Mouse (Mus musculus) neural tube, embryonic 14.5 days (tissue): Measurements from ENCODE around the gene Hist1h2af. TPM values are rescaled to one million over a fixed set of nuclear protein-coding genes. Genes with fewer than 3 reads are reported as not detected.
"Not testable (repeated sequence)": the region's sequence is repeated elsewhere in the genome, so short reads cannot be mapped to it uniquely, and the experiment has no call there.

Source experiments
- ATAC-seq: fragments of 200-750 bp; cut with Nextera tagmentation; 2 replicates; pipeline ENCODE4 v1.8.0; 2017; ENCODE audit warnings: low read depth, mild to moderate bottlenecking, moderate TSS enrichment, moderate library complexity
- H3K27ac ChIP-seq: fragments of 300-500 bp; sonication (generic); 2 replicates; pipeline ENCODE4 v1.5.1; 2014; ENCODE audit warnings: low read depth, mild to moderate bottlenecking, control low read depth, low read length, moderate library complexity, mixed read lengths
- H3K27me3 ChIP-seq: fragments of 300-500 bp; sonication (generic); 2 replicates; pipeline ENCODE4 v1.6.1; 2014; ENCODE audit warnings: low read length; ENCODE audit not compliant: control insufficient read depth, insufficient read depth
- H3K36me3 ChIP-seq: fragments of 300-500 bp; sonication (generic); 2 replicates; pipeline ENCODE4 v1.6.1; 2014; ENCODE audit warnings: low read length, mixed read lengths; ENCODE audit not compliant: control insufficient read depth, insufficient read depth
- H3K4me1 ChIP-seq: fragments of 300-500 bp; sonication (generic); 2 replicates; pipeline ENCODE4 v1.6.1; 2014; ENCODE audit warnings: low read length; ENCODE audit not compliant: control insufficient read depth, insufficient read depth
- H3K4me2 ChIP-seq: fragments of 300-500 bp; sonication (generic); 2 replicates; pipeline ENCODE4 v1.6.1; 2014; ENCODE audit warnings: mild to moderate bottlenecking, low read depth, low read length, control low read depth
- H3K4me3 ChIP-seq: fragments of 300-500 bp; sonication (generic); 2 replicates; pipeline ENCODE4 v1.5.1; 2014; ENCODE audit warnings: low read depth, low read length, control low read depth, mixed read lengths
- H3K9ac ChIP-seq: fragments of 300-500 bp; sonication (generic); replicated peaks from 2 replicates; pipeline ENCODE4 v1.6.1; 2014; ENCODE audit warnings: low read depth, mild to moderate bottlenecking, control low read depth, low read length, mixed read lengths
- H3K9me3 ChIP-seq: fragments of 300-500 bp; sonication (generic); 2 replicates; pipeline ENCODE4 v1.6.1; 2016; ENCODE audit warnings: low read length; ENCODE audit not compliant: control insufficient read depth
- WGBS: fragments of 180-500 bp; shearing (Covaris S2); extraction: QIAGEN DNeasy Blood & Tissue Kit; methylation state at CpG from one replicate; pipeline ENCODE4 v1.1.7; 2014; 5-methylcytosine and 5-hydroxymethylcytosine counted together
- polyA plus RNA-seq: library from polyadenylated mRNA; unstranded; fragments of >200 nt; fragmentation: Nextera tagmentation; extraction: Ambion mirVana; gene quantifications from 2 replicates; pipeline ENCODE4 v1.2.1, GENCODE M21; 2014

Hist1h2af gene
- polyA plus RNA-seq, 1 experiment from 2014 or later = not detected

DNA sequence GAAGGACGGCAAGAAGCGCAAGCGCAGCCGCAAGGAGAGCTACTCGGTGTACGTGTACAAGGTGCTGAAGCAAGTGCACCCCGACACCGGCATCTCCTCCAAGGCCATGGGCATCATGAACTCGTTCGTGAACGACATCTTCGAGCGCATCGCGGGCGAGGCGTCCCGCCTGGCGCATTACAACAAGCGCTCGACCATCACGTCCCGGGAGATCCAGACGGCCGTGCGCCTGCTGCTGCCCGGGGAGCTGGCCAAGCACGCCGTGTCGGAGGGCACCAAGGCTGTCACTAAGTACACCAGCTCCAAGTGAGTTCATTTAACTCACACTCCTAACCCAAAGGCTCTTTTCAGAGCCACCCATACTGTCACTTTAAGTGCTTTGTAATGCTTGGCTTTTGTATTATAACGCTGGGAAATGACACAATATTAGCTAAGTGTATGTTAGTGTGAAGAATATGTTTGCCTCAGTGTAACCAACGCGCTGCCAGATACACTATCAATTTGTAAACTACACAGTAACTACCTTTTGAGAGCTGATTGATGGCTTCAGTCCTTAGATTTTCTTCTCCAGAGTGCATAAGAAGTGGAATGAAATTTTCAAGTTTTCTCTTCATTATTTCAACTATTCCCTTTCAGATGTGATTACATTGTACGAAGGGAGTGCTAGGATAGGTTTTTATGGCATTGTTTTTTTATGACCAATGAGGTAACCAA lies 38.0 kb downstream of the Hist1h2af start:
- H3K4me2 ChIP-seq = peak overlapping the region; percentile 73
- H3K9me3 ChIP-seq, H3K36me3 ChIP-seq, ATAC-seq, H3K27me3 ChIP-seq: not testable (repeated sequence)
- peak overlapping the region; percentile 47 for H3K4me3 ChIP-seq
- under 1% methylated on average over 10 of the region's 34 CpGs for WGBS
- H3K4me1 ChIP-seq = peaks cover 32% of the 10 kb centered on the region
- H3K27ac ChIP-seq = peak overlapping the region; percentile 90
- peak overlapping the region; percentile 51 for H3K9ac ChIP-seq

GRCm38 (mm10) chr13:23572218-23573033 lies 38.7 kb downstream of the Hist1h2af start:
- no peak overlapping the region for H3K27ac ChIP-seq

DNA sequence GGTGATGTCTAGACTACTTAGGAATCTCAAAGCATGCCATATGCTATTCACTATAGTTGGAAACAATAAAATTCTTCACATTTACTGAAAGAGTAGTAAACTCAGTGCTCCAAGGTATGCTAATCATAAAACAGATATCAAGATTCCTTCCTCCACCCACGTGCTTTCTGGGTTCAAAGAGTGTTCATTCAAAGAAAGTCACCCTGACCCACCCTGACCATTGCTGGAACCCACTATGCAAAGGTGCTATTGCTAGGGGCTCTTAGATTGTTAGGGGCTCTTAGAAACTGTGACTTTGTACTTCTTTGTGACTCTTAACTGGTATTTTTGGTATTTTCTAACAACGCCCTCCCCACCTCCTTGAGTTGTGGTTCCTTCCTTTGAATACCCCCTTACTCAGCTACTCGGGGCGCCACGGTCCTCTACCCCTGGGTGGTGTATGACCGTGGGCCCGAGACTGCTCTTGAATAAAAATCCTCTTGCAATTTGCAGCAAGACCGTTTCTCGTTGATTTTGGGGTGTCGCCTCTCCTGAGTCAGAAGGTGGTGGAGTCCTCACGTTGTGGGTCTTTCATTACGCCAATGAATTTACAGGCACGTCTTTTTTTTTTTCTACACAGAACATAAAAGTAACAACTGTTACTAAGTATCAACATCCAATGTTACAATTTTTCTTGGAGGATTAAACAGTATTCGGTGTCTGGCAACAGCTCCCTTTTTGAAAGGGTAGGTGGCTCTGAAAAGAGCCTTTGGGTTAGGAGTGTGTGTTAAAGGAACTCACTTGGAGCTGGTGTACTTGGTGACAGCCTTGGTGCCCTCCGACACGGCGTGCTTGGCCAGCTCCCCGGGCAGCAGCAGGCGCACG lies 39.6 kb downstream of the Hist1h2af start:
- H3K36me3 ChIP-seq, H3K27me3 ChIP-seq, ATAC-seq, H3K9me3 ChIP-seq: not testable (repeated sequence)
- peak overlapping the region; percentile 2; the same call in 1 of the 2 replicates for H3K27ac ChIP-seq
- 0 out of 2 replicates have a peak overlapping the region, but pooled peaks have one; percentile 12 for H3K9ac ChIP-seq
- H3K4me3 ChIP-seq = peak overlapping the region; percentile 23
- H3K4me2 ChIP-seq = peak overlapping the region; percentile 73
- H3K4me1 ChIP-seq = peaks cover 38% of the 10 kb centered on the region
- WGBS = 9% methylated on average over 18 of the region's 20 CpGs

More at GRCm38 (mm10) chr13:23572218-23573033, 38.7 kb downstream of the Hist1h2af start:
- peaks cover 38% of the 10 kb centered on the region for H3K4me1 ChIP-seq
- ATAC-seq = no peak
- no peaks in the 10 kb centered on the region for H3K36me3 ChIP-seq
- H3K9me3 ChIP-seq = no peaks in the 10 kb centered on the region
- no peak overlapping the region; the same call in 1 of the 2 replicates for H3K9ac ChIP-seq
- H3K27me3 ChIP-seq = no peaks in the 10 kb centered on the region
- H3K4me2 ChIP-seq = peak overlapping the region; percentile 73
- WGBS = 49% methylated on average over 2 of the region's 2 CpGs
- peak overlapping the region; percentile 47 for H3K4me3 ChIP-seq

DNA sequence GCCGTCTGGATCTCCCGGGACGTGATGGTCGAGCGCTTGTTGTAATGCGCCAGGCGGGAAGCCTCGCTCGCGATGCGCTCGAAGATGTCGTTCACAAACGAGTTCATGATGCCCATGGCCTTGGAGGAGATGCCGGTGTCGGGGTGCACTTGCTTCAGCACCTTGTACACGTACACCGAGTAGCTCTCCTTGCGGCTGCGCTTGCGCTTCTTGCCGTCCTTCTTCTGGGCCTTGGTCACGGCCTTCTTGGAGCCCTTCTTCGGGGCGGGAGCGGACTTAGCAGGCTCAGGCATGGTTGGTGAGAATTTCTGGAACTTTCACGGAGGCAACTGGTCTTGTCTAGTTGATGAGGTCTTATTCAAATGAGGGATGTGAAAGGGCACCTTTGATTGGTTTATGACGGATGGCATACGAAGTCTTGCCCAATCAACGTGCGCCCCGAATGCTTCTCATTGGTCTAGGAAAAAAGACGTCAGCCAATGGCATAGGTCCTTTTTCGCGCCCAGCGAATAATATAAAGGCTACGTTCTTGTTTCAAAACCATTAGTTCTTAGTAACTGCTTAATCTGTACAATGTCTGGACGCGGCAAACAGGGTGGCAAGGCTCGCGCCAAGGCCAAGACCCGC lies 40.3 kb downstream of the Hist1h2af start, which contains the start of the genes Hist1h2bf and Hist1h2ad:
Gene Hist1h2bf (minus strand): TSS at position 299 of the 627 bp plus-strand sequence.
Gene Hist1h2ad (plus strand): TSS at position 484 of the 627 bp plus-strand sequence.
- peak; percentile 93 for ATAC-seq

GRCm38 (mm10) chr13:23574546-23575170 lies 41.0 kb downstream of the Hist1h2af start:
- H3K27me3 ChIP-seq, ATAC-seq, H3K9ac ChIP-seq, H3K36me3 ChIP-seq, H3K9me3 ChIP-seq: not testable (repeated sequence)
- peak overlapping the region; percentile 75; the same call in 1 of the 2 replicates for H3K27ac ChIP-seq
- H3K4me2 ChIP-seq = peak overlapping the region; percentile 73
- WGBS = 1% methylated on average over 5 of the region's 39 CpGs
- peaks cover 38% of the 10 kb centered on the region for H3K4me1 ChIP-seq
- H3K4me3 ChIP-seq = peak overlapping the region; percentile 25

More for the DNA sequence above, 40.3 kb downstream of the Hist1h2af start, which contains the start of the genes Hist1h2bf and Hist1h2ad:
- peak within 1 kb of the TSS; percentile 73 for H3K4me2 ChIP-seq
- H3K36me3 ChIP-seq, H3K27me3 ChIP-seq, H3K9me3 ChIP-seq: not testable (repeated sequence)
- peak within 1 kb of the TSS; percentile 32 for H3K4me3 ChIP-seq
- H3K4me1 ChIP-seq = peaks cover 38% of the 10 kb centered on the region
- 1% methylated on average over 22 of the region's 42 CpGs for WGBS
- peak within 1 kb of the TSS; percentile 75; the same call in 1 of the 2 replicates for H3K27ac ChIP-seq
- 0 out of 2 replicates have a peak within 1 kb of the TSS, but pooled peaks have one; percentile 12 for H3K9ac ChIP-seq

- Histone ChIP-seq H3K27ac (no peak within 1 kb of the TSS), H3K4me2 (peak within 1 kb of the TSS; percentile 62), H3K27me3 (no peaks in the 10 kb centered on the region), H3K4me1 (peaks cover 33% of the 10 kb centered on the region), H3K36me3 (no peaks in the 10 kb centered on the region), H3K9ac (peak within 1 kb of the TSS; percentile 46), H3K4me3 (peak within 1 kb of the TSS; percentile 32), H3K9me3 (no peaks in the 10 kb centered on the region)
- peak; percentile 53 for ATAC-seq
- WGBS = under 1% methylated on average over 18 of the region's 18 CpGs
Measured at GRCm38 (mm10) chr13:23575271-23575851, 41.7 kb downstream of the Hist1h2af start, which contains the start of gene Hist1h3d. Hist1h3d (plus strand) TSS chr13:23575763.

DNA sequence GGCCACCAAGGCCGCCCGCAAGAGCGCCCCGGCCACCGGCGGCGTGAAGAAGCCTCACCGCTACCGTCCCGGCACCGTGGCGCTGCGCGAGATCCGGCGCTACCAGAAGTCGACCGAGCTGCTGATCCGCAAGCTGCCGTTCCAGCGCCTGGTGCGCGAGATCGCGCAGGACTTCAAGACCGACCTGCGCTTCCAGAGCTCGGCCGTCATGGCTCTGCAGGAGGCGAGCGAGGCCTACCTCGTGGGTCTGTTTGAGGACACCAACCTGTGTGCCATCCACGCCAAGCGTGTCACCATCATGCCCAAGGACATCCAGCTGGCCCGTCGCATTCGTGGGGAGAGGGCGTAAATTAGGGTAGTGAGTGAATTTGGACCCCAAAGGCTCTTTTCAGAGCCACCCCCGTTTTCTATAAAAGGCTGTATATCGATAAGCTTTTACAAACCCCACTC lies 42.2 kb downstream of the Hist1h2af start:
- Histone ChIP-seq H3K4me1 (peaks cover 32% of the 10 kb centered on the region), H3K4me2 (peak overlapping the region; percentile 62), H3K9ac (peak overlapping the region; percentile 46), H3K4me3 (peak overlapping the region; percentile 32)
- under 1% methylated on average over 11 of the region's 40 CpGs for WGBS
- H3K27me3 ChIP-seq, H3K9me3 ChIP-seq, H3K27ac ChIP-seq, ATAC-seq, H3K36me3 ChIP-seq: not testable (repeated sequence)
